Mouse (Mus musculus) kidney, adult 2 months (tissue): ENCODE measurements at regions not wholly inside any gene's neighbourhood (a gene's known extent, or its start where the extent isn't known, plus 50 kb on each side); places are given as distances from the start of the nearest gene placed in this dataset.

ENCODE experiments used
- CTCF ChIP-seq: fragments of 200-500 bp; conservative IDR thresholded peaks from 2 replicates; pipeline ENCODE4 v1.5.1; 2011; ENCODE audit warnings: low read depth, mild to moderate bottlenecking, control low read depth, low read length, moderate library complexity, mixed read lengths; ENCODE audit not compliant: insufficient read depth, insufficient read length
- POLR2A ChIP-seq: fragments of 200-500 bp; IDR thresholded peaks from one replicate; pipeline ENCODE4 v1.6.1; 2011; ENCODE audit warnings: low read depth, low read length, control low read depth

DNA sequence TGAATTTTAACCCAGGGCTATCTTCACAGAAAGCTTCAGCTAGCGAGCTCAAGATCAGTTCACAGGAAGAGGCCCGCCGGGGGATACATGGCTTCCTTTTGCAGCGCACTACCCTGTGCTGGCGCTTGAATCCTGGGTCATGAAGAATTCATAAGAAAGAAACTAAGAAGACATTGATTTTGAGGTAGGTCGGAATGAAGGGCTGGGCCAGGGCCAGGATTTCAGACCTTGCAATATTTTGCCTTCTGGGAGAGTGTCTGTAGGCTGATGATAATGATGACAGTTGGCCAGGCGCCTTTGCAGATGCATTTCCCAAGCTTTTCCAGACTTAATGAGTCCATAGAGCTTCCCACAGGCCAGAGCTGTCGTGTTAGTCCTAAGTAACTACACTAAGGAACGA is 97.2 kb upstream of the Lifr start:
- TF ChIP-seq POLR2A (no peak), CTCF (no peak)
